Mouse (Mus musculus): ENCODE results near the gene Fndc7. TPM values are rescaled to one million over a fixed set of nuclear protein-coding genes. Genes with fewer than 3 reads are reported as not detected.

Fndc7 gene
- 1 to 10 TPM in 15 of 26 experiments, under 1 TPM in 9, not detected in 2; 0.54 to 4.7 (median 1.2) TPM for total RNA-seq (2018; cell fraction: chromatin; rRNA removed)
- total RNA-seq (2018; cell fraction: cytosol; rRNA removed) = 1 to 10 TPM in 1 of 26 experiments, under 1 TPM in 25; 0.13 to 1.2 (median 0.46) TPM
- 10 to 100 TPM in 1 of 26 experiments, 1 to 10 TPM in 20, under 1 TPM in 4, not detected in 1; 0.25 to 10.9 (median 2.4) TPM for total RNA-seq (2018; cell fraction: nucleus; rRNA removed)
- polyA plus RNA-seq (2018) = 0.12 to 0.16 TPM (median 0.13 TPM) in 3 replicates

GRCm38 (mm10) chr3:108889908-108890307, at the start of gene Fndc7:
Fndc7 (minus strand) TSS chr3:108890008.
- Histone ChIP-seq H3K4me3 (ENCODE audit: inconsistent target) (no peak within 1 kb of the TSS), H3K36me3 (ENCODE audit: inconsistent target) (no peaks in the 10 kb centered on the region), H3K79me2 (ENCODE audit: inconsistent target) (no peaks in the 10 kb centered on the region), H3K27ac (no peak within 1 kb of the TSS)
- WGBS (ENCODE audit: missing documents) = 100% methylated on average over 1 of the region's 1 CpGs

- Histone ChIP-seq H3K36me3 (ENCODE audit: inconsistent target) (no peaks in the 10 kb centered on the region), H3K4me3 (ENCODE audit: inconsistent target) (no peak within 1 kb of the TSS), H3K27ac (no peak within 1 kb of the TSS), H3K79me2 (ENCODE audit: inconsistent target) (no peaks in the 10 kb centered on the region)
- WGBS (ENCODE audit: missing documents) = 88% methylated on average over 4 of the region's 5 CpGs
These were observed 49.8 kb upstream of the Fndc7 start, which contains the start of gene Henmt1 for GRCm38 (mm10) chr3:108939573-108939972. Henmt1 (plus strand) TSS chr3:108939873.

GRCm38 (mm10) chr3:108938691-108939090, 48.9 kb upstream of the Fndc7 start:
- H3K36me3 ChIP-seq (ENCODE audit: inconsistent target) = no peaks in the 10 kb centered on the region
- 97% methylated on average over 5 of the region's 5 CpGs for WGBS (ENCODE audit: missing documents)
- H3K4me3 ChIP-seq (ENCODE audit: inconsistent target) = no peak overlapping the region
- H3K79me2 ChIP-seq (ENCODE audit: inconsistent target) = no peaks in the 10 kb centered on the region
- no peak overlapping the region for H3K27ac ChIP-seq

- H3K36me3 ChIP-seq (ENCODE audit: inconsistent target) = no peaks in the 10 kb centered on the region
- WGBS (ENCODE audit: missing documents) = 86% methylated on average over 6 of the region's 6 CpGs
- no peak overlapping the region for H3K27ac ChIP-seq
- no peak overlapping the region for H3K4me3 ChIP-seq (ENCODE audit: inconsistent target)
- H3K79me2 ChIP-seq (ENCODE audit: inconsistent target) = no peaks in the 10 kb centered on the region
These were observed 43.7 kb upstream of the Fndc7 start for GRCm38 (mm10) chr3:108933557-108933956.

- no peak overlapping the region for H3K4me3 ChIP-seq (ENCODE audit: inconsistent target)
- 75% methylated on average over 1 of the region's 1 CpGs for WGBS (ENCODE audit: missing documents)
- H3K36me3 ChIP-seq (ENCODE audit: inconsistent target) = no peaks in the 10 kb centered on the region
- H3K79me2 ChIP-seq (ENCODE audit: inconsistent target) = no peaks in the 10 kb centered on the region
- no peak overlapping the region for H3K27ac ChIP-seq
These were observed 36.5 kb upstream of the Fndc7 start for GRCm38 (mm10) chr3:108926308-108926707.

- Histone ChIP-seq H3K36me3 (ENCODE audit: inconsistent target) (no peaks in the 10 kb centered on the region), H3K79me2 (ENCODE audit: inconsistent target) (no peaks in the 10 kb centered on the region), H3K27ac (no peak overlapping the region), H3K4me3 (ENCODE audit: inconsistent target) (no peak overlapping the region)
- WGBS (ENCODE audit: missing documents) = 100% methylated on average over 4 of the region's 4 CpGs
These were observed 35.9 kb upstream of the Fndc7 start for GRCm38 (mm10) chr3:108925677-108926076.

GRCm38 (mm10) chr3:108921822-108922221, 32.0 kb upstream of the Fndc7 start:
- no peak overlapping the region for H3K27ac ChIP-seq
- no peaks in the 10 kb centered on the region for H3K36me3 ChIP-seq (ENCODE audit: inconsistent target)
- WGBS (ENCODE audit: missing documents) = 90% methylated on average over 1 of the region's 1 CpGs
- no peak overlapping the region for H3K4me3 ChIP-seq (ENCODE audit: inconsistent target)
- H3K79me2 ChIP-seq (ENCODE audit: inconsistent target) = no peaks in the 10 kb centered on the region

GRCm38 (mm10) chr3:108920442-108921070, 30.7 kb upstream of the Fndc7 start:
- 93% methylated on average over 3 of the region's 3 CpGs for WGBS (ENCODE audit: missing documents)
- no peaks in the 10 kb centered on the region for H3K36me3 ChIP-seq (ENCODE audit: inconsistent target)
- no peak overlapping the region for H3K27ac ChIP-seq
- no peaks in the 10 kb centered on the region for H3K79me2 ChIP-seq (ENCODE audit: inconsistent target)
- no peak overlapping the region for H3K4me3 ChIP-seq (ENCODE audit: inconsistent target)

- H3K4me3 ChIP-seq (ENCODE audit: inconsistent target) = no peak overlapping the region
- no peaks in the 10 kb centered on the region for H3K36me3 ChIP-seq (ENCODE audit: inconsistent target)
- 89% methylated on average over 1 of the region's 1 CpGs for WGBS (ENCODE audit: missing documents)
- no peak overlapping the region for H3K27ac ChIP-seq
- H3K79me2 ChIP-seq (ENCODE audit: inconsistent target) = no peaks in the 10 kb centered on the region
These were observed 29.0 kb upstream of the Fndc7 start for GRCm38 (mm10) chr3:108918852-108919251.

- no peaks in the 10 kb centered on the region for H3K36me3 ChIP-seq (ENCODE audit: inconsistent target)
- 94% methylated on average over 3 of the region's 3 CpGs for WGBS (ENCODE audit: missing documents)
- H3K79me2 ChIP-seq (ENCODE audit: inconsistent target) = no peaks in the 10 kb centered on the region
- H3K4me3 ChIP-seq (ENCODE audit: inconsistent target) = no peak overlapping the region
- no peak overlapping the region for H3K27ac ChIP-seq
These were observed 28.2 kb upstream of the Fndc7 start for GRCm38 (mm10) chr3:108917986-108918385.

- no peak overlapping the region for H3K27ac ChIP-seq
- 50% methylated on average over 4 of the region's 4 CpGs for WGBS (ENCODE audit: missing documents)
- H3K36me3 ChIP-seq (ENCODE audit: inconsistent target) = no peaks in the 10 kb centered on the region
- no peaks in the 10 kb centered on the region for H3K79me2 ChIP-seq (ENCODE audit: inconsistent target)
- no peak overlapping the region for H3K4me3 ChIP-seq (ENCODE audit: inconsistent target)
These were observed 27.0 kb upstream of the Fndc7 start for GRCm38 (mm10) chr3:108916857-108917256.

- H3K36me3 ChIP-seq (ENCODE audit: inconsistent target) = no peaks in the 10 kb centered on the region
- H3K27ac ChIP-seq = no peak overlapping the region
- peaks cover 1% of the 10 kb centered on the region for H3K79me2 ChIP-seq (ENCODE audit: inconsistent target)
- H3K4me3 ChIP-seq (ENCODE audit: inconsistent target) = no peak overlapping the region
- 91% methylated on average over 1 of the region's 1 CpGs for WGBS (ENCODE audit: missing documents)
These were observed 26.2 kb upstream of the Fndc7 start for GRCm38 (mm10) chr3:108915999-108916398.

GRCm38 (mm10) chr3:108911548-108912413, 22.0 kb upstream of the Fndc7 start, which contains the start of gene Prpf38b:
Prpf38b (minus strand) TSS chr3:108911727.
- peak within 1 kb of the TSS; percentile 87 for H3K27ac ChIP-seq
- H3K79me2 ChIP-seq (ENCODE audit: inconsistent target) = peaks cover 43% of the 10 kb centered on the region
- peak within 1 kb of the TSS; percentile 96 for H3K4me3 ChIP-seq (ENCODE audit: inconsistent target)
- peaks cover 15% of the 10 kb centered on the region for H3K36me3 ChIP-seq (ENCODE audit: inconsistent target)
- under 1% methylated on average over 53 of the region's 53 CpGs for WGBS (ENCODE audit: missing documents)

GRCm38 (mm10) chr3:108911081-108911547, 21.3 kb upstream of the Fndc7 start:
- Histone ChIP-seq H3K36me3 (ENCODE audit: inconsistent target) (peaks cover 16% of the 10 kb centered on the region), H3K79me2 (ENCODE audit: inconsistent target) (peaks cover 50% of the 10 kb centered on the region), H3K27ac (peak overlapping the region; percentile 87), H3K4me3 (ENCODE audit: inconsistent target) (peak overlapping the region; percentile 96)
- under 1% methylated on average over 42 of the region's 44 CpGs for WGBS (ENCODE audit: missing documents)
